Mouse (Mus musculus) liver, postnatal 0 days (tissue): Measurements from ENCODE around the gene Arhgap23.

Experiments used
- CTCF ChIP-seq: sonication (generic); IDR thresholded peaks from 2 replicates; pipeline ENCODE4 v1.5.1; 2016; ENCODE audit warnings: antibody characterized with exemption, low read depth
- EP300 ChIP-seq: IDR thresholded peaks from 2 replicates; pipeline ENCODE4 v1.6.1; 2016; ENCODE audit warnings: antibody characterized with exemption, low read depth, mild to moderate bottlenecking

DNA sequence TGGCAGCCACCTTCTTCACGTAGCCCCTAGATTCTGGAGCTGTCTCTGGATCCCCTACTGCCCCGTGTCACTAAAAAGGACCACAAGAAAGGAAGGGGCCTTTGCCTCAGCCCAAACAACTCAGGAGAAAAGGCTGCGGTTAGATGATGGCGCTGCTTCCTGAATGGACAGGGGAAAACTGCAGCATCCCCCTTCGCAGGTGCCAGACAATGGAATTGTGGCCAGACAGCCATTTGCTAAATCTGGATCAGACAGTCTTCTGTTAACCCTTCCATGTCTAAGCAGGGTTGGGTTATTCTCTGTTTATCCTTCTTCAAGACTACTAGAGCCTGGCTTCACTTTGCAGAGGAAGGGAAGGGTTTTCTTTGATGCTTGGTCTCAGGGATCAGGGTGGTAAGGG lies 115.6 kb downstream of the Arhgap23 start:
- TF ChIP-seq CTCF, result no peak
- TF ChIP-seq EP300, result no peak
